Mouse (Mus musculus) regulatory T cell (primary cell): ENCODE measurements around the gene 4930522H14Rik.

ENCODE experiments used
- in situ Hi-C: fragments of 300-600 bp; cut with MboI, MseI; formaldehyde crosslinking; loops from one replicate; pipeline ENCODE4 v1.15.1; 2025; ENCODE audit warnings: high pct_unique_total_duplicates

The 4930522H14Rik gene

DNA sequence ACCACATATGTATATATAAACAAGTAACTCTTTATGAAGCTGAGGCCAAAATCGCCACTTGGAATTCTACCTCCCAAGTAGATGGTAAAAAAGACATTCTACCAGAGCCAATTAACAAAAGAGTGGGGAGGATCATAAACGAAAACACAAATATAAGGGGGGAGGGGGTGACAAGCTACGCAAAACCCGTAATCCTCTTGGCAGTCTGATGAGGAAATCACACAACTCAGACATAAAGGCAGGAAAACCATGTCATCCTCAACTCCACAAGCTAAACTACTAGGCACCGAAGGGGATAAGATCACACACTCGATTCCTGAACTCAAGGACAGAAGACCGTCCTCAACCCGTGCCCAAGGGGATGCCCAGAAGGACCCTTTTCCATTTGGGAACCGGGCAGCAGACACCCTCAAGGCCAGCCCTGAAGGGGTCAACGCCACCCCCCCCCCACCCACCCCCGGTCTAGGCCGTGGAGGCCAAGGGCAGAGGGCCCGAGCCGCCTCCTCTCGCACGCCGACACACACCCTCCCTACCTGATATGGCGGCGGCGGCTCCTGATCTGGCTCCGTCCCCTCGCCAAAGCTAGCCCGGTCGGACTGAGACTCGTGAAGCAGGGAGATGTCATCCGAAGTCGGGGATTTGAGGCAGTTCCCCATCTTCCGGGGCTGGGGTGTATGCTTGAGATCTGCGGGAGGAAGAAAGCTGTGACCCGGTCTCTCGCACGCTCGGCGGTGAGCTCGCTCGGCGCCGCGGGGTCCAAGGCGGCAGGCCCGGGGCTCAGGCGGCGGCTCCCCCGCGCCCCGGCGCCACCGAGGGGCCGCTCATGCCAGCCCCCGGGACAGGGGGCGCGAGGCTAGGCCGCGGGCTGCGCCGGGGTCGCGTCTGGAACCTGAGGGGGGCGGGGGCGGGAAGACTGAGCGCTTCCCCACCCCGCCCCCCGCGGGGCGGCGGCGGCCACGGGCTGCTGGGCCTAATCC, 55.2 kb downstream of the 4930522H14Rik start:
- in situ Hi-C loops, result no loop called here

DNA sequence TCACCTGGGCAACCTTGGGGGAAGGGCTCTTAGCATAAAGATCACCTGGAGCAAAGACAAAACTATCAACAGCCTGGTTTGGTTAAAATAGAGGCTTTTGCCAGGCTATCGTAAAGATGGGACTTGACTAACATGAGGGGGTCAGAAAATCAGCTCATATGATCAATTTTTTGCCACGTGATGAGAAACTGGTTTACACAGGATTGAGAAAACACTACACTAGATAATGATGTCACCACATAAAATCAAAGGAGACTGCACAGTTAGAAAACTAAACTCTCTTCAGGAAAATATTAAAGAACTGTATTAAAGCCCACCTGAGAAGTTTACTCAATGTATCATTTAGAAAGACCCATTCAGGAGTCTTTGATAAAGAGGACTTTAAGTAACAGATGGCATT, 56.0 kb downstream of the 4930522H14Rik start:
- in situ Hi-C loops, result no loop called here

DNA sequence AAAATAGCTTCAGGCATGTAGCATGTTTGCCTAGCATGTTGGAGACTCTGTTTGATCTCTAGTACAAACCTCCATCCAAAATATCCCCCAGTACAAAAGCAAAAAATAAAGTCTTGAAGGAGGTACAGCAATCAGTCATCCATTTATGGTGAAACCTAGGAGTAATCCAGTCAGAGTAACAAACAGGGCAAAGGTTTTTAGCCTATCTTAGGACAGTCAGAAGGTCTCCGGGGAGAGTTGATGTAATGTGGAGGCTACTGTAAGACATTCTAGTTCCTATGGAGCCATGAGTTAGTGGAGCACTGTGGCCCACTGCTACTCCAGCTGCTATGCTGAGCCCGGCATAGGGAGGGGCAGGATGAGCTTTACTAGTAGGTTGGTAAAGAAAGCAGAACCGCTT, 58.5 kb downstream of the 4930522H14Rik start:
- in situ Hi-C loops, result no loop called here

DNA sequence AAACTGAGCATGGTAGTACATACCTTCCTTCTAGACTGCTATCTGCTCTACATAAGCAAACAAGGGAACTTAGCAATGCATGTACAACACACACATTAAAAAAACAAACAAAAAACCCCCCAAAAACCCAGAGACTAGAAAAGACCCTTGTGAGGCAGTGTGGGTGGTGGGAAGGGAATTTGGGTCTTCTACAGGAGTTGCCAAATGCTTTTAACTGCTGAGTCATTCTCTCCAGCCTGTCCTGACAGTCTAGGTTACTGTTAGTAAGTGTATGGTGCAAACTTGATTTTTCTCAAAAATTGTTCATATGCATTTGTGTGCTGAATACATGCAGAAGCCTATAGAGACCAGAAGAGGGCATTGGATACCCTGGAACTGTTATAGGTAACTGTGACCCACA, 59.5 kb downstream of the 4930522H14Rik start:
- in situ Hi-C loops, result no loop called here

- in situ Hi-C loops, result no loop called here
These were observed 63.4 kb downstream of the 4930522H14Rik start for GRCm38 (mm10) chr4:109467687-109468086.

- in situ Hi-C loops, result no loop called here
These were observed 67.2 kb downstream of the 4930522H14Rik start for GRCm38 (mm10) chr4:109463892-109464291.

- in situ Hi-C loops, result no loop called here
These were observed 70.5 kb downstream of the 4930522H14Rik start for GRCm38 (mm10) chr4:109460421-109461179.

DNA sequence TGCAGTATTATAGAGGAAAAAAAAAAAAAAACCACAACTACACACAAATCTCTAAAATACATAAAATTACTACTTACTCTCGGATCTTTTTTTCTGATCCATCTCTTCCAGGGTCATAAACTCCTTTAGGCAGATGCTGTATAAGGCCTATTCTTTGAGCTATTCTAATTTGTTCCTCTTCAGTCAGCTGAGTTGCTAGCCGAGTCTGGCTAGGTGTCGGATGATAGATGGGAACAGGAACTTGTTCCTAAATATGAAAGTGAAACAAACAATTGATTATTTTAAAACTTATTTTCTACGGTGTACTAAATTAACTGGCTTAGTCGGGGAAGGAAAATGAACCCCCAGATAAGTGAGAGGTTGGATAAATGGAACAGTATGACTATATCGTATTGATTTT, 74.3 kb downstream of the 4930522H14Rik start:
- in situ Hi-C loops, result no loop called here
